Mouse (Mus musculus): ENCODE data around the gene Prune2. TPM values are rescaled to one million over a fixed set of nuclear protein-coding genes. Genes with fewer than 3 reads are reported as not detected.

The Prune2 gene
- total and polyA plus RNA-seq, 3 experiments = 0.55 TPM; not detected in 2

- Histone ChIP-seq H3K27me3 (ENCODE audit: insufficient read depth, low read length) (peaks cover 3% of the 10 kb centered on the region; the same call in 1 of the 2 replicates), H3K4me3 (ENCODE audit: low read depth, low read length) (no peak overlapping the region), H3K36me3 (replicated peaks) (no peaks in the 10 kb centered on the region), H3K9me3 (replicated peaks) (no peaks in the 10 kb centered on the region), H3K4me1 (ENCODE audit: insufficient read depth, low read depth, low read length) (no peaks in the 10 kb centered on the region)
- no peak for TF ChIP-seq CTCF (IDR thresholded peaks at IDR 0.05; ENCODE audit: low read depth, low read length)
- TF ChIP-seq POLR2AphosphoS5 (IDR thresholded peaks at IDR 0.05; ENCODE audit: insufficient replicate concordance, low read depth, low read length) = no peak
- no peak for TF ChIP-seq TAL1 (conservative IDR thresholded peaks at IDR 0.05; ENCODE audit: low read depth, low read length)
- no peak for DNase-seq (ENCODE audit: low spot score)
- ATAC-seq (ENCODE audit: extremely low read depth, insufficient number of reproducible peaks, low FRiP score, poor library complexity, severe bottlenecking) = no peak
Measured at GRCm38 (mm10) chr19:17152461-17152860, 196.5 kb downstream of the Prune2 start.

- Histone ChIP-seq H3K27me3 (ENCODE audit: insufficient read depth, low read length) (peaks cover 3% of the 10 kb centered on the region; the same call in 1 of the 2 replicates), H3K4me3 (ENCODE audit: low read depth, low read length) (no peak overlapping the region)
Measured at GRCm38 (mm10) chr19:17153911-17154639, 198.2 kb downstream of the Prune2 start.

GRCm38 (mm10) chr19:17155216-17155615 is 199.3 kb downstream of the Prune2 start:
- TF ChIP-seq POLR2AphosphoS5 (IDR thresholded peaks at IDR 0.05; ENCODE audit: insufficient replicate concordance, low read depth, low read length) = no peak
- Histone ChIP-seq H3K36me3 (replicated peaks) (no peaks in the 10 kb centered on the region), H3K9me3 (replicated peaks) (no peaks in the 10 kb centered on the region), H3K4me1 (ENCODE audit: insufficient read depth, low read depth, low read length) (no peaks in the 10 kb centered on the region), H3K27me3 (ENCODE audit: insufficient read depth, low read length) (peaks cover 3% of the 10 kb centered on the region; the same call in 1 of the 2 replicates), H3K4me3 (ENCODE audit: low read depth, low read length) (no peak overlapping the region)
- ATAC-seq (ENCODE audit: extremely low read depth, insufficient number of reproducible peaks, low FRiP score, poor library complexity, severe bottlenecking) (no peak), DNase-seq (ENCODE audit: low spot score) (no peak)

More at GRCm38 (mm10) chr19:17153911-17154639, 198.2 kb downstream of the Prune2 start:
- no peak for TF ChIP-seq TAL1 (conservative IDR thresholded peaks at IDR 0.05; ENCODE audit: low read depth, low read length)
- TF ChIP-seq CTCF (IDR thresholded peaks at IDR 0.05; ENCODE audit: low read depth, low read length) = no peak
- TF ChIP-seq GATA2 (IDR thresholded peaks at IDR 0.05; ENCODE audit: borderline replicate concordance, low read depth, low read length) = no peak
- TF ChIP-seq POLR2AphosphoS5 (IDR thresholded peaks at IDR 0.05; ENCODE audit: insufficient replicate concordance, low read depth, low read length) = no peak
- no peak for TF ChIP-seq GATA1 (IDR thresholded peaks at IDR 0.05; ENCODE audit: borderline replicate concordance, low read length)
- Histone ChIP-seq H3K9me3 (replicated peaks) (no peaks in the 10 kb centered on the region), H3K36me3 (replicated peaks) (no peaks in the 10 kb centered on the region), H3K4me1 (ENCODE audit: insufficient read depth, low read depth, low read length) (no peaks in the 10 kb centered on the region)
- DNase-seq (ENCODE audit: low spot score) = no peak
- no peak for ATAC-seq (ENCODE audit: extremely low read depth, insufficient number of reproducible peaks, low FRiP score, poor library complexity, severe bottlenecking)

GRCm38 (mm10) chr19:17159676-17160075 is 203.8 kb downstream of the Prune2 start:
- DNase-seq (ENCODE audit: low spot score) = no peak
- H3K27me3 ChIP-seq (ENCODE audit: insufficient read depth, low read length) = peaks cover 3% of the 10 kb centered on the region; the same call in 1 of the 2 replicates
- no peaks in the 10 kb centered on the region for H3K36me3 ChIP-seq (replicated peaks)
- no peaks in the 10 kb centered on the region for H3K9me3 ChIP-seq (replicated peaks)
- no peak for ATAC-seq (ENCODE audit: extremely low read depth, insufficient number of reproducible peaks, low FRiP score, poor library complexity, severe bottlenecking)
- H3K4me1 ChIP-seq (ENCODE audit: insufficient read depth, low read depth, low read length) = no peaks in the 10 kb centered on the region
- no peak overlapping the region for H3K4me3 ChIP-seq (ENCODE audit: low read depth, low read length)
- TF ChIP-seq TAL1 (conservative IDR thresholded peaks at IDR 0.05; ENCODE audit: low read depth, low read length) (no peak), GATA1 (IDR thresholded peaks at IDR 0.05; ENCODE audit: borderline replicate concordance, low read length) (no peak), POLR2AphosphoS5 (IDR thresholded peaks at IDR 0.05; ENCODE audit: insufficient replicate concordance, low read depth, low read length) (no peak), CTCF (IDR thresholded peaks at IDR 0.05; ENCODE audit: low read depth, low read length) (no peak), GATA2 (IDR thresholded peaks at IDR 0.05; ENCODE audit: borderline replicate concordance, low read depth, low read length) (no peak)

GRCm38 (mm10) chr19:17160231-17160630 is 204.3 kb downstream of the Prune2 start:
- DNase-seq (ENCODE audit: low spot score) (no peak), ATAC-seq (ENCODE audit: extremely low read depth, insufficient number of reproducible peaks, low FRiP score, poor library complexity, severe bottlenecking) (no peak)
- Histone ChIP-seq H3K4me1 (ENCODE audit: insufficient read depth, low read depth, low read length) (no peaks in the 10 kb centered on the region), H3K27me3 (ENCODE audit: insufficient read depth, low read length) (peaks cover 3% of the 10 kb centered on the region; the same call in 1 of the 2 replicates), H3K9me3 (replicated peaks) (no peaks in the 10 kb centered on the region), H3K36me3 (replicated peaks) (no peaks in the 10 kb centered on the region), H3K4me3 (ENCODE audit: low read depth, low read length) (no peak overlapping the region)
- TF ChIP-seq TAL1 (conservative IDR thresholded peaks at IDR 0.05; ENCODE audit: low read depth, low read length) = no peak

GRCm38 (mm10) chr19:17163511-17163953 is 207.6 kb downstream of the Prune2 start:
- no peaks in the 10 kb centered on the region for H3K27me3 ChIP-seq (ENCODE audit: insufficient read depth, low read length)
- no peak for ATAC-seq (ENCODE audit: extremely low read depth, insufficient number of reproducible peaks, low FRiP score, poor library complexity, severe bottlenecking)
- no peaks in the 10 kb centered on the region for H3K9me3 ChIP-seq (replicated peaks)
- H3K4me1 ChIP-seq (ENCODE audit: insufficient read depth, low read depth, low read length) = no peaks in the 10 kb centered on the region
- H3K36me3 ChIP-seq (replicated peaks) = no peaks in the 10 kb centered on the region
- H3K4me3 ChIP-seq (ENCODE audit: low read depth, low read length) = no peak overlapping the region
- no peak for DNase-seq (ENCODE audit: low spot score)
- no peak for TF ChIP-seq CTCF (IDR thresholded peaks at IDR 0.05; ENCODE audit: low read depth, low read length)
- TF ChIP-seq TAL1 (conservative IDR thresholded peaks at IDR 0.05; ENCODE audit: low read depth, low read length) = no peak
- TF ChIP-seq GATA1 (IDR thresholded peaks at IDR 0.05; ENCODE audit: borderline replicate concordance, low read length) = no peak
- TF ChIP-seq POLR2AphosphoS5 (IDR thresholded peaks at IDR 0.05; ENCODE audit: insufficient replicate concordance, low read depth, low read length) = no peak
- no peak for TF ChIP-seq GATA2 (IDR thresholded peaks at IDR 0.05; ENCODE audit: borderline replicate concordance, low read depth, low read length)
